Mouse (Mus musculus): ENCODE results near the gene Tubb1. TPM values are rescaled to one million over a fixed set of nuclear protein-coding genes. Genes with fewer than 3 reads are reported as not detected.

Gene Tubb1
- total RNA-seq (2014; fragmentation: Nextera tagmentation) (not detected in 2 replicates), total RNA-seq (2017) (1.5 and 3.5 TPM in 2 replicates)

DNA sequence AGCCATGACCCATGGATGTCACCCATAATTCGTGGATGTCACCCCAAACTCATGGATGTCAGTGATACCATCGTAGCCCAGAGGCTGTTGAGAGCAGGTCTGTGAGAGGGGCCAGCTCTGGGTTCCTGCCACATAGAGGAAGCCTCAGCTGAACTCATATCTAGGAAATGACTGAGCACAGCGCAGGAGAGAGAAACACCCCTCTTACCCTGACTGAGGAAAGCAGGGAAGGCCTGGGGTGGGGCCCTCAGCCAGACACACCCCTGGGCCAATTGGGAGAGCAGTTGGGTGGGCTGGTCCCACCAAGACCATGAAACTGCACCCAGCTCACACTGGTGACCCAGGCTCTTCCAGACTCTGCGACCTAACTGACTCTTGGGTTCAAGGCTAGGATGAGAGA lies at the start of gene Tubb1:
Gene Tubb1 (plus strand): TSS at position 343 of the 400 bp plus-strand sequence.
- 0 out of 2 replicates have a peak, but pooled peaks have one; percentile 6 for ATAC-seq (replicated peaks; ENCODE audit: low FRiP score, low TSS enrichment, poor library complexity, severe bottlenecking)

DNA sequence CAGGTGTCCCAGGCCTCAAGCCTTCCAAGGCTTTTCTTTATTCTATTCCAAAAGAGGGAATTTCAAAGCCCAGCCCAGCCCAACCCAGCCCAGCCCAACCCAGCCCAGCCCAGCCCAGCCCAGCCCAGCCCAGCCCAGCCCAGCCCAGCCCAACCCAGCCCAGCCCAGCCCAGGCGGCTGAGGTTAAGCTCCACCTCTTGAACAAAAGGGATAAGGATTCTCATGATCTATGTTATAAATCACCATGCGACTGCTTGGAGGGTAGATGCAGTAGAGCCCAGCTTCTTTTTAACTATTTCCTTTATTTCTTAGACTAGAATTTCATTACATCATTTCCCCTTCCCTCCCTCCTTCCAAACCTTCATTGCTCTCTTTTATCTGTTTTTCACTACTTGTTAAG lies 40.3 kb upstream of the Tubb1 start:
- ATAC-seq (replicated peaks; ENCODE audit: low FRiP score, low TSS enrichment, poor library complexity, severe bottlenecking): peak; percentile 71

DNA sequence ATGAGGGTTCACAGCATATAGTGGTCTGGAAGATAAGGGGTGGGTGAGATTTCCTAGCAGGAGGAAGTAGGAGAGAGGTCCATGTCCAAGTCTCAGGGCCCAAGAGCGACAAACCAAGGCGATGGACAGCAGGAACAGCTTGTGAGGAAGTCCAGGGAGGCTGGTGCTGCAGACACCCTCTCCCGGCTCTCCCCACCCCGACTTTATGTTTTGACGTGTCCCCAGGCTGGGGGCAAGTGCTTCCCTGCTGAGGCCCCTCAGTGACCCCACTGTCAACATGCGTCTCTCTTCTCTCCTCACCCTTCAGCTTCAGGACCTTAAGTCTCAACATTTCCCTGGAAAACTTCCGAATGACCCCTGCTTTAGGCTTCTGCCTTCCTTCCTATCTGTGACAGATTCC lies 37.4 kb upstream of the Tubb1 start:
- no peak for ATAC-seq (replicated peaks; ENCODE audit: low FRiP score, low TSS enrichment, poor library complexity, severe bottlenecking)

DNA sequence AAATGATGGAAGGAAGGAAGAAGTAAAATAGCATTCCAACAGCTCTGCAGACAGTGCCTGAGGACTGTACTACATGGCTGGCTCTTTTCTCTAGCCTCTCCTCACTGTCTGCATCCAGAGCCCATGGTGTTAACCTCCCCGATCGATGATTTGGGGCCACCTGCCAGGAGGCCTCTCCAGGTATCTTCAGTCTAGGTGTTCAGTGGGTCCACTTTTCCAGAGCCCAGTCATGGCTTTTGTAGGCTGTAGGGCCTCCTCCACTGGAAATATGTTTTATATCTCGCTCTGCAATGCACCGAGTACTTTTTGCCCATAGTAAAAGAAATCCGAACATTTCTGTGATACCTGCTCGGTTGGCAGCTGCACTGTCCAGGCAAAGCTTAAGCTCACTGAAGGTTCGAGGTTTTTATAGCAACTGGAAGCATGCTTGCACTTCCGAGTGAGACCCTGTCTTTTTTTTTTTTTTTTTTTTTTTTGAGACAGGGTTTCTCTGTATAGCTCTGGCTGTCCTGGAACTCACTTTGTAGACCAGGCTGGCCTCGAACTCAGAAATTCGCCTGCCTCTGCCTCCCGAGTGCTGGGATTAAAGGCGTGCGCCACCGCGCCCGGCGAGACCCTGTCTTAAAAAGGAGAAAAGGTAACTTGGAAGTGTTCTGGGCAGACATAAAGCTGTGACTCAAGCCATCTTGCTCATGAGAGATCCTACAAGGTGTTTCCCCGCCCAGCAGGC lies 35.3 kb upstream of the Tubb1 start:
- no peak for ATAC-seq (replicated peaks; ENCODE audit: low FRiP score, low TSS enrichment, poor library complexity, severe bottlenecking)

GRCm38 (mm10) chr2:174415731-174416310 lies 34.7 kb upstream of the Tubb1 start, which contains the start of gene Nelfcd:
Gene Nelfcd, plus strand, starts transcription at chr2:174415804.
- peak; percentile 95 for ATAC-seq (replicated peaks; ENCODE audit: low FRiP score, low TSS enrichment, poor library complexity, severe bottlenecking)

GRCm38 (mm10) chr2:174421107-174421506 lies 29.4 kb upstream of the Tubb1 start:
- ATAC-seq (replicated peaks; ENCODE audit: low FRiP score, low TSS enrichment, poor library complexity, severe bottlenecking): no peak

DNA sequence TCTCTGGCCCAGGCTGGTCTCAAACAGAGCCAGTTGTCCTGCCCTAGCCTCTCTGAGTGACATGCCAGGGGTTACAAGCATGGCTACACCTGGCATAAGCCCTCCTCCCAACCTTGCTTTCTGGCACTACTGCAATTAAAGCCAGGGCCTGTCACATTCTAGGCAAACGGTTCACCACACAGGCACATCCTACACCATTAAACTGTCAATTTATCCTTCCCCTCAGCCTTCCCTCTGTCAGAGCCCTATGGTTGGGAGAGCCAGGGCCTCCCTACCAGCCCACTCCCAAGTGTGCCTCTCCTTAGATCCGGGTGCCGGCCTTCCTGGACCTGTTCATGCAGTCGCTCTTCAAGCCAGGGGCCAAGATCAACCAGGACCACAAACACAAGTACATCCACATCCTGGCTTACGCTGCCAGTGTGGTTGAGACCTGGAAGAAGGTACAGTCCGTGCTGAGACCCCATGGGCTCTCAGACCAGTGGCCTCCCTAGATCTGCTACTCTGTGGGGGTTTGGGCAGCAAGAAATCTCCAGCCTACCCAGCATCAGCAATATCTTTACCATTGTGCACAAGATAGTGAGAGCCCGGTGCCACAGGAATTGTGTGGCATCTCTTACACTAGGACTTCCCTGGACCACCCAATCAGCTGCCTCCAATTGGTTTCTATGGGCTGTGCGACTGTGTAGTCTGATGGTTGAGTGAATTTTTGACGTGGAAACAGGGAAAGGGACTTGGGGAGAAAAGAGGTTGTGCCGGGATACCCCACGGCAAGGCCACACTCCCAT lies 26.0 kb upstream of the Tubb1 start:
- ATAC-seq (replicated peaks; ENCODE audit: low FRiP score, low TSS enrichment, poor library complexity, severe bottlenecking): no peak

- ATAC-seq (replicated peaks; ENCODE audit: low FRiP score, low TSS enrichment, poor library complexity, severe bottlenecking): no peak
Measured at GRCm38 (mm10) chr2:174426856-174427255, 23.6 kb upstream of the Tubb1 start.

DNA sequence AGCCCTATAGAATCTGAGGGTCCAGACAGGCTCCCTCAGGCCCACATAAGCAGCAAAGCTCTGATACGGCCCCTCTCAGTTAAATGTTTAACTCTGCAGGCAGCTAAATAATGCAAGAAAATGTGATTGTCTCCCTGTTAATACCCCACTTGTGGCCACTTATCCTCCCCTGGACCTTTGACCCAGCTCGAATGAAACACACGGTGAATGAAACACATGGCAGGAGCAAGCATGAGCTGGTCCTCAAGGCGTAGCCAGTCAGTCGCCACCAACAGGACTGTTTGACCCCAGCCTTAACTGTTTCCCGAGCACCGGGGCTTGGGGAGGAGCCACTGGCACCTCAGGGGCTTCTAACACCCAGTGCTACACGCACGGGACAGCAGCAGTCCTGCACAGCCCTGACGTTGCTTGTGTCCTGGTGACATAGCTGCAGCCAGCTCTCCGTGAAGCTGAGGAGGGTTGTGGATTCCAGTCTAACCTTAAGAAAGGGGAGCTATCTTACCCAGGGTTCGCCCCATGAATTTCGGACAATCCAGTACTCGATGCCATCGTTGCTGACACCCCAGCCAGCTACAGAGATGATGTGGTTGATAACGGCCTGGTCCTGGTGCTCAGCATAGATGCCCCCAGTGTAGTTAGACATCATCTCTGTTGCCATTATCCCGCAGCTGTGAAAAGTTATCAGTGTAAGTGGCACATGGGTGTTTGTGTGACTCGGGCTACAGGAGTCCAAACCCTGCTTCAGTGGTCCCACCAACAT lies 22.2 kb upstream of the Tubb1 start:
- ATAC-seq (replicated peaks; ENCODE audit: low FRiP score, low TSS enrichment, poor library complexity, severe bottlenecking): no peak

- no peak for ATAC-seq (replicated peaks; ENCODE audit: low FRiP score, low TSS enrichment, poor library complexity, severe bottlenecking)
Measured at GRCm38 (mm10) chr2:174428996-174429591, 21.4 kb upstream of the Tubb1 start.

DNA sequence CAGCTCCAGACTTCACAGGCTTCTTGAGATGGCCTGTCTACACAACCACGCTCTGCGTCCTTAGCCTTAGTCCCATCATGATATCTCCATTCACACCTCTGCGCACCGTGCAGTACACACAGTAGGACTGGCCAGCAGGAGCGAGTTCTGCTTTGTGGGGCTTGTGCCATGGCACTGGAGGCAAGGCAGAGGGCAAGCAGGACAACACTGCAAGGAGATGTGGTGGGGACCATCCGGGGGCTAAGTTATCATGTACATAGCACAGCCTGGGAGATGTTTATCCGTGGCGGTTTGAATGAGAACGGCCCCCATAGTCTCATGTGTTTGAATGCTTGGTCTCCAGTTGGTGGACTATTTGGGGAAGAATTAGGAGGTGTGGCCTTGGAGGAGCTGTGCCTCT lies 15.6 kb upstream of the Tubb1 start:
- ATAC-seq (replicated peaks; ENCODE audit: low FRiP score, low TSS enrichment, poor library complexity, severe bottlenecking): no peak

DNA sequence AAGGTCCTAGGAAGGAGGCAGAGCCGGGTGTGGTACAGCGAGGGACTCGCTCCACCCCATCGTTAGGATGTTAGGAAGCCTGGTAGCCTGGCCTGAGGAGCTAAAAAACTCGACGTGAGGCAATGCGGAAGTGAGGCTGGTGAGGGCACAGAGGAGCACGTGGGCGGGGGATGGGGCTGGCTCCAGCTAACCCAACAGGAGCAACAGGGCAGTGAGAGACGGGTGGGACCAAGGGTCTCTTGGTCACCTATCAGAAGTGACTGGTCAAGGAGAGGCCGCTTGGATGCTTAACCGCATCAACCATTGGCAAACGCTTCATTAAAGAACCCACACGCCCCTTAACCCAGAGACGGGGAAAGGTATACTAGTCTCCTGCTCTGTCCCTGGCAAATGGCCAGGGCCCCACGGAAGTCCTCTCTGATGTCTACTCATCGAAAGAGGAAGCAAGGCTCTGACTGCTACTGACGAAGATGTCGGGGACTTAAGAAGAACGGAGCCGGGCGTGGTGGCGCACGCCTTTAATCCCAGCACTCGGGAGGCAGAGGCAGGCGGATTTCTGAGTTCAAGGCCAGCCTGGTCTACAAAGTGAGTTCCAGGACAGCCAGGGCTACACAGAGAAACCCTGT lies 14.3 kb upstream of the Tubb1 start:
- no peak for ATAC-seq (replicated peaks; ENCODE audit: low FRiP score, low TSS enrichment, poor library complexity, severe bottlenecking)

DNA sequence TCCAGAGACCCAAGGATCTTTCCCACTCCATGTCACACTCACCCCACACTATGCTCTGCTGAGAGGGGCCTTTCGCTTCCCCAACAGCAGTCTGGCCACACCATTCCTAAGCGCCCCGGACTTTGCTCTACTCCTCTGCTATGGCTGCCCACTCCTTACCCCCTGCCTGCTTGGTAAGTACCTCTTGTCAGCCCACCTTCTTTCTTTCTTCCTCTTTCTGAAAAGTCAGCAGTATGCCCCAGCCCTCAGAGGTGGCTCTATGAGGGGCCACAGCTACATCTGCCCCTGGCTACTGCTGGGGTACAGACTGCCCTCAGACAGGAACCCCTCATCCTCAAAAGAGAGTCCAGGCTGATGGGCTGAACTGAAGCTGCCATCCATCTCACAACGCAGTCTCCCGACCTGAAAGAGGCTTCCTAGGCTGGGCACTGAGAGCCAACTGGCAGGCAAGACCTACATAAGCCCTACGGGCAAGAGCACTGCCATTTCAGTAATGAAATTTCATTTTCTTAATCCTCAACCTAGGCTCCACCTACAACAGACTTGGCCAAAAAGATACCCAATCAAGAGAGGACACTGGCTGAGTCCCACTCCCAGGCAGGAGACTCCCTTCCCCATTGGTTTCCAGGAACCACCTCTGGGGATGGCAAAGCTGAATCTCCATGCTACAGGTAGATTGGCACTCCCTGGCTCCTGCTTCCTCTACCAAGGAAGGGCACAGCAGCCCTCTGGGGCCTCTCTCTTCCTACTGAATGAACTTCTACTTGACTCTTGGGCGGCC lies 13.4 kb upstream of the Tubb1 start:
- ATAC-seq (replicated peaks; ENCODE audit: low FRiP score, low TSS enrichment, poor library complexity, severe bottlenecking): no peak

DNA sequence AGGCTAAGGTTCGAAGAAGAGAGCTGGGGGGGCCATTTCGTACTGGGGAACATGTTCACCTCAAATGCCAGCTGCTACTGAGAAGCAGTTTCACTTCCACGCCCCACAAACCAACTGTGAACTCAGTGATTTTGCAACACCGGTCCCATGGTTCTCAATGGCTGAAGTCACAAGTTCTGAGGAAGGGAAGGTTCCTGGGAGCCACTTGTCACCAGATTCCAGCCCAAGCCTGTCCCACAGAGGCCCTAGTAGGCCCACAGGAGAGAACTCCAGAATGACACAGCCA lies 12.9 kb upstream of the Tubb1 start:
- no peak for ATAC-seq (replicated peaks; ENCODE audit: low FRiP score, low TSS enrichment, poor library complexity, severe bottlenecking)

- ATAC-seq (replicated peaks; ENCODE audit: low FRiP score, low TSS enrichment, poor library complexity, severe bottlenecking): no peak
Measured at GRCm38 (mm10) chr2:174438181-174438580, 12.3 kb upstream of the Tubb1 start.

DNA sequence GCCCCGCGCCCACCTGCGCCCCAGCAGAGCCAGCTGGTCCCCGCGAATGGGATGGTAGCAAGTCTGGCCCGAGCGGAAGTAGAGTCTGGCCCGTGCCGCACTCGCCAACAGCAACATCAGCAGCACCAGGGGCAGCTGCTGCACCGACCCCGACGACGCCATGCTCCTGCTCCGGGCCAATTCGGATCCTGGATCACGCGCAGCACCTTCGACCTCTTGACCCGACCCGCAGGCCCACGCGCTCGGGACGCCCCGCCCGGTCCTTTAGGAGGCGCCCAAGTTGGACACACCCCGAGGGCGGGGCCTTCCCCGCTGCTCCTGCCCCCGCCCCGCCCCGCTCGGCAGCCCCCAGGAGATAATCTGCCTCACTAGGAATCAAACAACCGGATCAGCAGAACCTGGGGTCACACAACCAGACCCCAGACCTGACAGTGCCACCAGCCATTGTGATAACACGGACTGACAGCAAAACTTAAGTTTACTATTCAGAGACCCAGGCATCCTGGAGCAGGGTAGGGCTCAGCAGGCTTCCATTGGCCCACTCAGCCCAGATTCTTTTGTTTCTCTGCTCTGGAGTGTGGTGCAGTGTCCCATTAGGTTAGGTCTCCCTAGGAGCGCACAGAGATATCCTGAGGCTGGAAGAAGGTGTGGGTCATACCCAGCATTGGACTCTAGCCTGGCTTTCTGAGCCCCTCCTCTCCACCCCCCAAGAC lies 11.6 kb upstream of the Tubb1 start, which contains the start of gene Ctsz:
Gene Ctsz (minus strand): TSS at position 303 of the 713 bp plus-strand sequence.
- ATAC-seq (replicated peaks; ENCODE audit: low FRiP score, low TSS enrichment, poor library complexity, severe bottlenecking): peak; percentile 77

- no peak for ATAC-seq (replicated peaks; ENCODE audit: low FRiP score, low TSS enrichment, poor library complexity, severe bottlenecking)
Measured at GRCm38 (mm10) chr2:174439450-174439838, 11.1 kb upstream of the Tubb1 start.

GRCm38 (mm10) chr2:174439961-174440360 lies 10.5 kb upstream of the Tubb1 start:
- ATAC-seq (replicated peaks; ENCODE audit: low FRiP score, low TSS enrichment, poor library complexity, severe bottlenecking): no peak
